Mouse (Mus musculus) hindbrain, postnatal 0 days (tissue): ENCODE measurements around the gene Npnt. TPM values are rescaled to one million over a fixed set of nuclear protein-coding genes. Genes with fewer than 3 reads are reported as not detected.

Experiments
- ATAC-seq: fragments of 200-750 bp; cut with Nextera tagmentation; 2 replicates; pipeline ENCODE4 v1.8.0; 2017; ENCODE audit warnings: mild to moderate bottlenecking, moderate TSS enrichment, moderate library complexity
- DNase-seq: peaks from one replicate; pipeline ENCODE4 v3.0.0-alpha.2; 2015; ENCODE audit warnings: low spot score
- H3K27ac ChIP-seq: fragments of 300-500 bp; sonication (generic); 2 replicates; pipeline ENCODE4 v1.5.1; 2014; ENCODE audit warnings: mild to moderate bottlenecking
- H3K27me3 ChIP-seq: fragments of 300-500 bp; sonication (generic); 2 replicates; pipeline ENCODE4 v1.6.1; 2014; ENCODE audit warnings: low read length, mixed read lengths; ENCODE audit not compliant: insufficient read depth
- H3K36me3 ChIP-seq: fragments of 300-500 bp; sonication (generic); 2 replicates; pipeline ENCODE4 v1.6.1; 2014; ENCODE audit warnings: low read length, mixed read lengths; ENCODE audit not compliant: insufficient read depth
- H3K4me1 ChIP-seq: fragments of 300-500 bp; sonication (generic); 2 replicates; pipeline ENCODE4 v1.6.1; 2014; ENCODE audit warnings: antibody characterized with exemption, low read length, mixed read lengths; ENCODE audit not compliant: insufficient read depth
- H3K4me2 ChIP-seq: fragments of 300-500 bp; sonication (generic); 2 replicates; pipeline ENCODE4 v1.6.1; 2014; ENCODE audit warnings: low read depth, mild to moderate bottlenecking, low read length, moderate library complexity, mixed read lengths
- H3K4me3 ChIP-seq: fragments of 300-500 bp; sonication (generic); 2 replicates; pipeline ENCODE4 v1.5.1; 2014; ENCODE audit warnings: low read length
- H3K9ac ChIP-seq: fragments of 300-500 bp; sonication (generic); replicated peaks from 2 replicates; pipeline ENCODE4 v1.6.1; 2014; ENCODE audit warnings: mild to moderate bottlenecking, low read length, moderate library complexity, mixed read lengths
- H3K9me3 ChIP-seq: fragments of 300-500 bp; sonication (generic); 2 replicates; pipeline ENCODE4 v1.6.1; 2016; ENCODE audit warnings: low read length, mixed read lengths
- CTCF ChIP-seq: IDR thresholded peaks from 2 replicates; pipeline ENCODE4 v1.5.1; 2016; ENCODE audit warnings: antibody characterized with exemption, control low read depth, low read depth
- WGBS: fragments of 180-500 bp; shearing (Covaris S2); extraction: QIAGEN DNeasy Blood & Tissue Kit; methylation state at CpG from one replicate; pipeline ENCODE4 v1.1.7; 2014; 5-methylcytosine and 5-hydroxymethylcytosine counted together
- polyA plus RNA-seq: library from polyadenylated mRNA; unstranded; fragments of >200 nt; fragmentation: Nextera tagmentation; extraction: Ambion mirVana; gene quantifications from 2 replicates; pipeline ENCODE4 v1.2.1, GENCODE M21; 2015
- total RNA-seq: library from RNA; depleted of rRNA; stranded (reverse); fragments of >200 nt; gene quantifications from 2 replicates; pipeline ENCODE4 v1.2.3, GENCODE M21; 2014

Npnt gene
- total and polyA plus RNA-seq, 2 experiments from 2014 or later = 12.6 to 22.9 TPM

GRCm38 (mm10) chr3:132949380-132949790, 706 bp downstream of the Npnt start:
- peak; percentile 45 for DNase-seq
- TF ChIP-seq CTCF = no peak
- Histone ChIP-seq H3K4me3 (peak overlapping the region; percentile 72), H3K27ac (no peak overlapping the region), H3K27me3 (no peaks in the 10 kb centered on the region), H3K4me1 (peaks cover 4% of the 10 kb centered on the region), H3K9ac (peak overlapping the region; percentile 54), H3K4me2 (peak overlapping the region; percentile 100), H3K9me3 (no peaks in the 10 kb centered on the region), H3K36me3 (no peaks in the 10 kb centered on the region)
- WGBS = under 1% methylated on average over 20 of the region's 26 CpGs
- ATAC-seq = peak; percentile 82

- Histone ChIP-seq H3K4me1 (peaks cover 4% of the 10 kb centered on the region), H3K27ac (no peak overlapping the region), H3K4me2 (peak overlapping the region; percentile 100), H3K27me3 (no peaks in the 10 kb centered on the region), H3K9ac (no peak overlapping the region), H3K4me3 (no peak overlapping the region), H3K36me3 (no peaks in the 10 kb centered on the region), H3K9me3 (no peaks in the 10 kb centered on the region)
- DNase-seq = no peak
- no peak for ATAC-seq
- WGBS = 30% methylated on average over 7 of the region's 7 CpGs
- TF ChIP-seq CTCF = no peak
Observed at GRCm38 (mm10) chr3:132948298-132948795, 1.7 kb downstream of the Npnt start.

GRCm38 (mm10) chr3:132946086-132946485, 4.0 kb downstream of the Npnt start:
- WGBS = 93% methylated on average over 5 of the region's 5 CpGs
- DNase-seq (no peak), ATAC-seq (no peak)
- no peak for TF ChIP-seq CTCF
- no peaks in the 10 kb centered on the region for H3K9me3 ChIP-seq
- H3K4me3 ChIP-seq = no peak overlapping the region
- H3K27ac ChIP-seq = no peak overlapping the region
- H3K27me3 ChIP-seq = no peaks in the 10 kb centered on the region
- peaks cover 4% of the 10 kb centered on the region for H3K4me1 ChIP-seq
- no peak overlapping the region for H3K4me2 ChIP-seq
- H3K36me3 ChIP-seq = no peaks in the 10 kb centered on the region
- no peak overlapping the region for H3K9ac ChIP-seq

- TF ChIP-seq CTCF = no peak
- Histone ChIP-seq H3K4me1 (peaks cover 4% of the 10 kb centered on the region), H3K4me2 (no peak overlapping the region), H3K27me3 (no peaks in the 10 kb centered on the region), H3K36me3 (no peaks in the 10 kb centered on the region), H3K9me3 (no peaks in the 10 kb centered on the region), H3K9ac (no peak overlapping the region), H3K4me3 (no peak overlapping the region), H3K27ac (no peak overlapping the region)
- no peak for ATAC-seq
- 76% methylated on average over 7 of the region's 7 CpGs for WGBS
- DNase-seq = no peak
Observed at GRCm38 (mm10) chr3:132945669-132946068, 4.4 kb downstream of the Npnt start.

GRCm38 (mm10) chr3:132944609-132945008, 5.5 kb downstream of the Npnt start:
- TF ChIP-seq CTCF = no peak
- H3K4me3 ChIP-seq = no peak overlapping the region
- H3K4me1 ChIP-seq = peaks cover 4% of the 10 kb centered on the region
- H3K36me3 ChIP-seq = no peaks in the 10 kb centered on the region
- no peak overlapping the region for H3K4me2 ChIP-seq
- H3K9me3 ChIP-seq = no peaks in the 10 kb centered on the region
- no peak overlapping the region for H3K9ac ChIP-seq
- no peak overlapping the region for H3K27ac ChIP-seq
- WGBS = 33% methylated on average over 3 of the region's 3 CpGs
- H3K27me3 ChIP-seq = no peaks in the 10 kb centered on the region
- DNase-seq = no peak
- no peak for ATAC-seq

- H3K36me3 ChIP-seq = no peaks in the 10 kb centered on the region
- 72% methylated on average over 7 of the region's 7 CpGs for WGBS
- no peaks in the 10 kb centered on the region for H3K9me3 ChIP-seq
- no peak for TF ChIP-seq CTCF
- H3K4me1 ChIP-seq = peaks cover 3% of the 10 kb centered on the region
- DNase-seq = no peak
- no peak overlapping the region for H3K27ac ChIP-seq
- H3K4me3 ChIP-seq = no peak overlapping the region
- H3K27me3 ChIP-seq = no peaks in the 10 kb centered on the region
- H3K9ac ChIP-seq = no peak overlapping the region
- no peak overlapping the region for H3K4me2 ChIP-seq
- ATAC-seq = no peak
Observed at GRCm38 (mm10) chr3:132944193-132944592, 5.9 kb downstream of the Npnt start.

GRCm38 (mm10) chr3:132942778-132943177, 7.3 kb downstream of the Npnt start:
- H3K9me3 ChIP-seq = no peaks in the 10 kb centered on the region
- H3K36me3 ChIP-seq = no peaks in the 10 kb centered on the region
- no peak overlapping the region for H3K4me2 ChIP-seq
- no peak overlapping the region for H3K9ac ChIP-seq
- H3K27me3 ChIP-seq = no peaks in the 10 kb centered on the region
- DNase-seq = no peak
- H3K4me1 ChIP-seq = no peaks in the 10 kb centered on the region
- H3K27ac ChIP-seq = no peak overlapping the region
- WGBS = 94% methylated on average over 6 of the region's 6 CpGs
- no peak for TF ChIP-seq CTCF
- H3K4me3 ChIP-seq = no peak overlapping the region
- ATAC-seq = no peak
